Comparison of ENCODE assay signal across 12 mouse cellular contexts in genomic region chr2:91399727-91400126, GRCm38 (mm10). TPM values are rescaled to one million over a fixed set of nuclear protein-coding genes. Genes with fewer than 3 reads are reported as not detected.
DNase-seq lines count a peak whose midpoint lies in the region; ATAC-seq lines count a peak whose summit lies in the region.
"Had no signal": no experiment of that assay in that cellular context is flagged by ENCODE, and none has a peak within 500 bp of the region (broad histone marks: within the 10 kb centered on the region; RNA-seq: fewer than 3 reads in every experiment).

No protein-coding gene starts in this region.

- peak overlapping the region; percentile 73 for H3K27ac ChIP-seq in forebrain, embryonic 14.5 days (ENCODE audit: low read depth, low read length)
- peak overlapping the region; percentile 57; the same call in 1 of the 2 replicates for H3K27ac ChIP-seq in midbrain, embryonic 11.5 days (ENCODE audit: low read depth, low read length)

- no peak overlapping the region for H3K4me3 ChIP-seq in forebrain, embryonic 14.5 days (ENCODE audit: low read depth, low read length)
- H3K4me3 ChIP-seq in midbrain, embryonic 11.5 days (ENCODE audit: low read depth, low read length), result no peak overlapping the region

- intact Hi-C loops in left cerebral cortex, postnatal 14 days (cut with DNase I), result no loop called here

- no peak overlapping the region for H3K4me2 ChIP-seq in forebrain, embryonic 14.5 days (ENCODE audit: low read length)
- H3K4me2 ChIP-seq in midbrain, embryonic 11.5 days, result no peak overlapping the region

- peak; percentile 32 for DNase-seq in embryo, embryonic 10.5 days (ENCODE audit: low spot score)
- DNase-seq in embryo, embryonic 10 days (ENCODE audit: low spot score), result no peak
- peak; percentile 52 for DNase-seq in Muller cell, postnatal 12 days (ENCODE audit: inconsistent ontology term)
- peak; percentile 87 for DNase-seq in forebrain, embryonic 14.5 days (ENCODE audit: low spot score)
- no peak for DNase-seq in midbrain, embryonic 11.5 days (ENCODE audit: low spot score, missing footprints)
- no peak for DNase-seq in left cerebral cortex, postnatal 14 days (ENCODE audit: low spot score in 2 of 2)
- no peak for DNase-seq in layer of hippocampus, adult 9-11 months
- no peak for DNase-seq in gastrocnemius, postnatal 10 days
- DNase-seq: cerebellum, adult 9-11 months; kidney, adult 2 months; lung, adult 2 months; thymus, postnatal 4 days had no signal

- WGBS in forebrain, embryonic 14.5 days, result 5% methylated on average over 2 of the region's 2 CpGs
- WGBS in midbrain, embryonic 11.5 days, result 3% methylated on average over 2 of the region's 2 CpGs

- H3K4me1 ChIP-seq in forebrain, embryonic 14.5 days (ENCODE audit: control insufficient read depth, insufficient read depth, low read length), result peaks cover 15% of the 10 kb centered on the region
- peaks cover 15% of the 10 kb centered on the region for H3K4me1 ChIP-seq in midbrain, embryonic 11.5 days (ENCODE audit: control insufficient read depth, insufficient read depth, low read length)

- no peaks in the 10 kb centered on the region for H3K27me3 ChIP-seq in forebrain, embryonic 14.5 days (replicated peaks; ENCODE audit: control insufficient read depth, insufficient read depth, low read length)
- H3K27me3 ChIP-seq in midbrain, embryonic 11.5 days (ENCODE audit: control insufficient read depth, insufficient read depth, low read length), result no peaks in the 10 kb centered on the region

- H3K36me3 ChIP-seq in forebrain, embryonic 14.5 days (ENCODE audit: control insufficient read depth, insufficient read depth, low read length), result no peaks in the 10 kb centered on the region
- H3K36me3 ChIP-seq in midbrain, embryonic 11.5 days (ENCODE audit: control insufficient read depth, insufficient read depth, low read length), result no peaks in the 10 kb centered on the region

- no peaks in the 10 kb centered on the region for H3K9me3 ChIP-seq in forebrain, embryonic 14.5 days (replicated peaks; ENCODE audit: control insufficient read depth, low read length)
- H3K9me3 ChIP-seq in midbrain, embryonic 11.5 days (ENCODE audit: control insufficient read depth, low read length), result no peaks in the 10 kb centered on the region

- ATAC-seq in forebrain, embryonic 14.5 days, result peak; percentile 91
- peak; percentile 64 for ATAC-seq in midbrain, embryonic 11.5 days (ENCODE audit: low FRiP score)

- no peak overlapping the region for H3K9ac ChIP-seq in forebrain, embryonic 14.5 days (ENCODE audit: low read length)
- no peak overlapping the region for H3K9ac ChIP-seq in midbrain, embryonic 11.5 days (ENCODE audit: low read length)

RNA-seq across cellular contexts. Expression of gene 1110051M20Rik, which starts 44.8 kb away (rescaled TPM):
- polyA plus RNA-seq in forebrain, embryonic 14.5 days (2014; fragmentation: Nextera tagmentation; extraction: Ambion mirVana), result 168 and 170 TPM in 2 replicates
- 98.0 and 98.6 TPM in 2 replicates for polyA plus RNA-seq in midbrain, embryonic 11.5 days (2014; fragmentation: Nextera tagmentation; extraction: Ambion mirVana)
- total RNA-seq in left cerebral cortex, postnatal 14 days (2021), result 10 to 100 TPM; 84.7 to 89.4 TPM
- total RNA-seq in gastrocnemius, postnatal 10 days (2021), result 10 to 100 TPM; 12.0 to 12.2 TPM

RNA-seq across cellular contexts. Expression of gene Lrp4, which starts 57.6 kb away (rescaled TPM):
- 4.7 and 5.1 TPM in 2 replicates for polyA plus RNA-seq in forebrain, embryonic 14.5 days (2014; fragmentation: Nextera tagmentation; extraction: Ambion mirVana)
- 5.3 and 6.1 TPM in 2 replicates for polyA plus RNA-seq in midbrain, embryonic 11.5 days (2014; fragmentation: Nextera tagmentation; extraction: Ambion mirVana)
- total RNA-seq in left cerebral cortex, postnatal 14 days (2021), result 10 to 100 TPM; 27.2 to 28.2 TPM
- total RNA-seq in gastrocnemius, postnatal 10 days (2021), result 10 to 100 TPM; 20.9 to 25.7 TPM

Comparison
In these comparisons a context has a peak if more than half of its experiments do, and no peak if none do; other contexts are left out.
1. DNase-seq: peak in embryo, embryonic 10.5 days (single experiment), Muller cell, postnatal 12 days (single experiment) and forebrain, embryonic 14.5 days (single experiment); none in embryo, embryonic 10 days (single experiment), midbrain, embryonic 11.5 days (single experiment), left cerebral cortex, postnatal 14 days (0 of 2), layer of hippocampus, adult 9-11 months (single experiment) and gastrocnemius, postnatal 10 days (single experiment).
2. RNA of gene 1110051M20Rik, which starts 44.8 kb away (total RNA-seq): 84.7 to 89.4 TPM in left cerebral cortex, postnatal 14 days; 12.0 to 12.2 TPM in gastrocnemius, postnatal 10 days; every median in the first group is over 4 times any median in the second.